Mouse (Mus musculus): ENCODE measurements around the gene Pbrm1. TPM values are rescaled to one million over a fixed set of nuclear protein-coding genes. Genes with fewer than 3 reads are reported as not detected.

The Pbrm1 gene
- total and polyA plus RNA-seq, 3 experiments, result 28.7 to 62.0 (median 32.4) TPM

DNA sequence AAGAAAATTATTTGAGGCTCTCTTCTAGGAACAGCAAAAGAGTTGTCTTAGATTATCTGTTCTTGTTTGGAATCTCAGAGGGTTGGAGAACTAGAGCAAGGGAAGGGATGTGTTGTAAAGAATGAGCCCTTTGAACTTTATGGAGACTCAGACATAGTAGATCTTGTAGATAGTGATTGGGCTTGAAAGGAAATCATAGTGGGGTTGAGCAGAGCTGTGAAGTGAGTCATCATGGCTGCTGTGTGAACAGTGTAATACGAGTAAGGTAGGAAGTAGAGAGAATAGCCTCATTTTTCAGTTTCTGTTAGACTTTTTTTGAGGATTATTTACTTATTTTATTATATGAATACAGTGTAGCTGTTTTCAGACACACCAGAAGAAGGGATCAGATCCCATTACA, 71.0 kb downstream of the Pbrm1 start:
- Histone ChIP-seq H3K9ac (ENCODE audit: control insufficient read depth, low read depth, low read length, poor library complexity, severe bottlenecking) (no peak overlapping the region), H3K36me3 (ENCODE audit: control insufficient read depth in 1 of 2, insufficient read depth in 2 of 2, low read length in 2 of 2) (peaks cover 0 to 25% of the 10 kb centered on the region in 2 experiments; a peak in 3 of 4 replicates), H3K9me3 (replicated peaks; ENCODE audit: insufficient read depth, low read length) (no peaks in the 10 kb centered on the region), H3K4me1 (ENCODE audit: control insufficient read depth in 1 of 2, insufficient read depth in 2 of 2, low read length in 2 of 2) (no peaks in the 10 kb centered on the region), H3K79me2 (ENCODE audit: control insufficient read depth, insufficient read depth, low read length, poor library complexity) (no peaks in the 10 kb centered on the region), H3K27ac (ENCODE audit: control insufficient read depth, low read depth, low read length) (no peak overlapping the region), H3K4me3 (ENCODE audit: control insufficient read depth in 1 of 2, insufficient read depth in 1 of 2, low read depth in 2 of 2, low read length in 2 of 2) (no peak overlapping the region), H3K27me3 (ENCODE audit: control insufficient read depth in 1 of 2, insufficient read depth in 2 of 2, low read length in 2 of 2) (no peaks in the 10 kb centered on the region)
- peak; percentile 18 for DNase-seq (ENCODE audit: low read depth, low spot score)
- TF ChIP-seq POLR2AphosphoS2 (IDR thresholded peaks at IDR 0.05; ENCODE audit: low read length) (no peak), SMC3 (IDR thresholded peaks at IDR 0.05; ENCODE audit: low read depth, low read length) (no peak), MAZ (IDR thresholded peaks at IDR 0.05; ENCODE audit: low read depth, low read length) (no peak), USF1 (IDR thresholded peaks at IDR 0.05; ENCODE audit: low read depth, low read length) (no peak), ELF1 (IDR thresholded peaks at IDR 0.05; ENCODE audit: low read depth, low read length) (no peak), RCOR1 (IDR thresholded peaks at IDR 0.05; ENCODE audit: low read depth, low read length) (no peak), RAD21 (IDR thresholded peaks at IDR 0.05; ENCODE audit: low read depth, low read length) (no peak), CHD1 (IDR thresholded peaks at IDR 0.05; ENCODE audit: low read depth, low read length) (no peak), TCF12 (IDR thresholded peaks at IDR 0.05; ENCODE audit: low read depth, low read length) (no peak), MXI1 (IDR thresholded peaks at IDR 0.05; ENCODE audit: low read depth, low read length) (no peak), MYB (IDR thresholded peaks at IDR 0.05; ENCODE audit: low read depth, low read length) (no peak), TBP (IDR thresholded peaks at IDR 0.05; ENCODE audit: low read depth, low read length) (no peak), GATA1 (IDR thresholded peaks at IDR 0.05; ENCODE audit: low read depth, low read length) (no peak), MEF2A (IDR thresholded peaks at IDR 0.05; ENCODE audit: extremely low read depth, insufficient replicate concordance, low read depth, low read length, poor library complexity, severe bottlenecking) (no peak)

- H3K27me3 ChIP-seq (ENCODE audit: control insufficient read depth in 1 of 2, insufficient read depth in 2 of 2, low read length in 2 of 2), result no peaks in the 10 kb centered on the region
- no peak for DNase-seq (ENCODE audit: low read depth, low spot score)
- no peak overlapping the region for H3K27ac ChIP-seq (ENCODE audit: control insufficient read depth, low read depth, low read length)
- H3K4me3 ChIP-seq (ENCODE audit: control insufficient read depth in 1 of 2, insufficient read depth in 1 of 2, low read depth in 2 of 2, low read length in 2 of 2), result no peak overlapping the region
- no peaks in the 10 kb centered on the region for H3K9me3 ChIP-seq (replicated peaks; ENCODE audit: insufficient read depth, low read length)
- H3K4me1 ChIP-seq (ENCODE audit: control insufficient read depth in 1 of 2, insufficient read depth in 2 of 2, low read length in 2 of 2), result peaks cover 0 to 1% of the 10 kb centered on the region in 2 experiments; a peak in 2 of 4 replicates
- no peak overlapping the region for H3K9ac ChIP-seq (ENCODE audit: control insufficient read depth, low read depth, low read length, poor library complexity, severe bottlenecking)
- peaks cover 2 to 25% of the 10 kb centered on the region in 2 experiments for H3K36me3 ChIP-seq (ENCODE audit: control insufficient read depth in 1 of 2, insufficient read depth in 2 of 2, low read length in 2 of 2)
- no peaks in the 10 kb centered on the region for H3K79me2 ChIP-seq (ENCODE audit: control insufficient read depth, insufficient read depth, low read length, poor library complexity)
- no peak for TF ChIP-seq POLR2A (IDR thresholded peaks at IDR 0.05; ENCODE audit: control insufficient read depth in 1 of 2, insufficient read depth in 1 of 2, low read depth in 1 of 2, low read length in 2 of 2, poor library complexity in 1 of 2)
These were observed 86.2 kb downstream of the Pbrm1 start for GRCm38 (mm10) chr14:31105156-31105555.

- Histone ChIP-seq H3K27me3 (ENCODE audit: control insufficient read depth in 1 of 2, insufficient read depth in 2 of 2, low read length in 2 of 2) (no peaks in the 10 kb centered on the region), H3K27ac (ENCODE audit: control insufficient read depth, low read depth, low read length) (no peak overlapping the region), H3K36me3 (ENCODE audit: control insufficient read depth in 1 of 2, insufficient read depth in 2 of 2, low read length in 2 of 2) (peaks cover 20 to 24% of the 10 kb centered on the region in 2 experiments), H3K4me3 (ENCODE audit: control insufficient read depth in 1 of 2, insufficient read depth in 1 of 2, low read depth in 2 of 2, low read length in 2 of 2) (no peak overlapping the region), H3K4me1 (ENCODE audit: control insufficient read depth in 1 of 2, insufficient read depth in 2 of 2, low read length in 2 of 2) (peaks cover 14 to 16% of the 10 kb centered on the region in 2 experiments), H3K9me3 (replicated peaks; ENCODE audit: insufficient read depth, low read length) (no peaks in the 10 kb centered on the region), H3K9ac (ENCODE audit: control insufficient read depth, low read depth, low read length, poor library complexity, severe bottlenecking) (no peak overlapping the region), H3K79me2 (ENCODE audit: control insufficient read depth, insufficient read depth, low read length, poor library complexity) (no peaks in the 10 kb centered on the region)
- DNase-seq (ENCODE audit: low read depth, low spot score), result peak; percentile 88
- TF ChIP-seq TBP (IDR thresholded peaks at IDR 0.05; ENCODE audit: low read depth, low read length) (no peak), MEF2A (IDR thresholded peaks at IDR 0.05; ENCODE audit: extremely low read depth, insufficient replicate concordance, low read depth, low read length, poor library complexity, severe bottlenecking) (no peak), CTCF (IDR thresholded peaks at IDR 0.05 in 2 of 3, conservative IDR thresholded peaks at IDR 0.05 in 1 of 3; ENCODE audit: control insufficient read depth in 1 of 3, insufficient read depth in 1 of 3, low read depth in 2 of 3, low read length in 3 of 3, poor library complexity in 1 of 3, severe bottlenecking in 1 of 3) (no peak), HCFC1 (IDR thresholded peaks at IDR 0.05; ENCODE audit: low read depth, low read length) (no peak), USF1 (IDR thresholded peaks at IDR 0.05; ENCODE audit: low read depth, low read length) (no peak), MYC (IDR thresholded peaks at IDR 0.05; ENCODE audit: low read depth, low read length) (no peak), SIN3A (IDR thresholded peaks at IDR 0.05; ENCODE audit: low read length) (0 out of 2 replicates have a peak, but pooled peaks have one; percentile 28), NRF1 (IDR thresholded peaks at IDR 0.05; ENCODE audit: insufficient read depth, low read depth, low read length, poor library complexity, severe bottlenecking) (no peak), E2F4 (IDR thresholded peaks at IDR 0.05; ENCODE audit: borderline replicate concordance, low read depth, low read length) (no peak), ZMIZ1 (IDR thresholded peaks at IDR 0.05; ENCODE audit: low read depth, low read length) (no peak), ZC3H11A (IDR thresholded peaks at IDR 0.05; ENCODE audit: low read depth, low read length) (no peak), RCOR1 (IDR thresholded peaks at IDR 0.05; ENCODE audit: low read depth, low read length) (0 out of 2 replicates have a peak, but pooled peaks have one; percentile 10), EP300 (IDR thresholded peaks at IDR 0.05; ENCODE audit: low read depth in 1 of 2, low read length in 2 of 2) (peak; percentile 41 to 43; a peak in 3 of 4 replicates), ETS1 (IDR thresholded peaks at IDR 0.05; ENCODE audit: low read depth, low read length) (no peak), KAT2A (conservative IDR thresholded peaks at IDR 0.05; ENCODE audit: low read depth, low read length) (no peak), MAZ (IDR thresholded peaks at IDR 0.05; ENCODE audit: low read depth, low read length) (no peak)
These were observed 91.7 kb downstream of the Pbrm1 start for GRCm38 (mm10) chr14:31110613-31111012.

Data from MEL (cell line).